ENCODE assay signal across 9 mouse cellular contexts in the genomic region with DNA sequence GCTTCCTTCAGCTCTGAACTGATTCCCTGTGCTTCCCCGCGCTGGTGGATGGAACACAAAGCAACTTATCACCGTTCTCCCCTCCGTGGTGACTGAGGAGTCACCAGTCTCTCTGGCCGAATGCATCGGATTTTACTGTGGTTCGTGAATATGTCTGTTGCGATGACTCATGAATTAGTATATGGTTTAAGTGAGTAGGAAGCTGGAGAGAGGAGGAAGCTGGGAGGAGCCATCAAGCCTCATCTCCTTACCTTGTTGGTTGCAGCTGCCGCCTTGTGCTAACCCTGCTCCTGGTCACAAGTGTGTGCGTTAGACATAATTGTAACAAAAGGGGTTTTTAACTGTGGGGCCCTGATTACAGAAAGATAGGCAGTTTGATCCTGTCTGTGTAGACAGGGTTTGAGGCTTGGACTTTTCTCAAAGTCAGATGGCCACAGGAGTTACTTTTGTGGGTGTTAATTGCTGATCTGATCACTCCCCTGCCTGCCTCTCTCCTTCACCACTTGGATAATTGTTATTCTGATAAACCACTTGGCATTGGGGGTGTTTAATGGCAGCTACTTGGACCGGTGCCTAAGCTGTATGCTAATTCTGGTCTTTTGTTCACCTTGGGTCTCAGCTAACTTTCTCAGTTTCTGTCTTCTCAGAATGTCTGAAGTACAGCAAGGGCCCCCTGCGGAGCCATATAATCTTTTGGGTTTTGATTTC. TPM values are rescaled to one million over a fixed set of nuclear protein-coding genes. Genes with fewer than 3 reads are reported as not detected.
DNase-seq lines count a peak whose midpoint lies in the region; ATAC-seq and TF ChIP-seq lines count a peak whose summit lies in the region.
"Had no signal": no experiment of that assay in that cellular context is flagged by ENCODE, and none has a peak within 500 bp of the region (broad histone marks: within the 10 kb centered on the region; RNA-seq: fewer than 3 reads in every experiment).

No protein-coding gene starts in this region.

- 0 out of 2 replicates have a peak overlapping the region, but pooled peaks have one; percentile 40 for H3K9ac ChIP-seq in heart, embryonic 14.5 days (ENCODE audit: low read length)
- H3K9ac ChIP-seq in forebrain, embryonic 15.5 days (replicated peaks): no peak overlapping the region
- H3K9ac ChIP-seq in midbrain, embryonic 11.5 days (ENCODE audit: low read length): peak overlapping the region; percentile 20; the same call in 1 of the 2 replicates
- H3K9ac ChIP-seq: liver, embryonic 15.5 days had no signal

- H3K4me1 ChIP-seq in heart, embryonic 14.5 days (ENCODE audit: control insufficient read depth in 2 of 2, insufficient read depth in 2 of 2, low read length in 2 of 2): peaks cover 47 to 63% of the 10 kb centered on the region in 2 experiments
- peaks cover 29% of the 10 kb centered on the region for H3K4me1 ChIP-seq in G1E (ENCODE audit: insufficient read depth, low read depth, low read length)
- H3K4me1 ChIP-seq in forebrain, embryonic 15.5 days: peaks cover 62% of the 10 kb centered on the region
- H3K4me1 ChIP-seq in midbrain, embryonic 11.5 days (ENCODE audit: control insufficient read depth, insufficient read depth, low read length): peaks cover 60% of the 10 kb centered on the region

- DNase-seq in heart, postnatal 10 days: no peak
- DNase-seq in G1E (ENCODE audit: low spot score): peak; percentile 26
- no peak for DNase-seq in midbrain, embryonic 11.5 days (ENCODE audit: low spot score, missing footprints)
- DNase-seq in urinary bladder, postnatal 14 days (ENCODE audit: low spot score): no peak
- DNase-seq in cerebellum, adult 11 months: no peak
- DNase-seq in Muller cell, postnatal 12 days (ENCODE audit: inconsistent ontology term): no peak

- ATAC-seq in heart, embryonic 14.5 days (ENCODE audit: insufficient number of reproducible peaks, insufficient read depth, low FRiP score, low read depth): no peak
- peak; percentile 54 for ATAC-seq in G1E (ENCODE audit: extremely low read depth, insufficient number of reproducible peaks, low FRiP score, poor library complexity, severe bottlenecking)
- ATAC-seq in forebrain, embryonic 15.5 days (replicated peaks): peak; percentile 48
- ATAC-seq in midbrain, embryonic 11.5 days (ENCODE audit: low FRiP score): peak; percentile 47

- no peaks in the 10 kb centered on the region for H3K9me3 ChIP-seq in heart, embryonic 14.5 days (ENCODE audit: control insufficient read depth, low read length)
- no peaks in the 10 kb centered on the region for H3K9me3 ChIP-seq in G1E (replicated peaks)
- no peaks in the 10 kb centered on the region for H3K9me3 ChIP-seq in forebrain, embryonic 15.5 days
- H3K9me3 ChIP-seq in midbrain, embryonic 11.5 days (ENCODE audit: control insufficient read depth, low read length): no peaks in the 10 kb centered on the region
- H3K9me3 ChIP-seq: liver, embryonic 15.5 days had no signal

- no peaks in the 10 kb centered on the region for H3K27me3 ChIP-seq in heart, embryonic 14.5 days (ENCODE audit: control insufficient read depth, insufficient read depth, low read length)
- H3K27me3 ChIP-seq in G1E (ENCODE audit: insufficient read depth, low read length): no peaks in the 10 kb centered on the region
- H3K27me3 ChIP-seq in forebrain, embryonic 15.5 days: no peaks in the 10 kb centered on the region
- H3K27me3 ChIP-seq in midbrain, embryonic 11.5 days (ENCODE audit: control insufficient read depth, insufficient read depth, low read length): no peaks in the 10 kb centered on the region
- H3K27me3 ChIP-seq: liver, embryonic 15.5 days had no signal

- intact Hi-C loops in heart, postnatal 10 days (cut with DNase I): loop anchor here (2.0 kb wide), 1 partner anchor 34 kb away; a partner anchor contains a TSS

- H3K4me2 ChIP-seq in heart, embryonic 14.5 days (ENCODE audit: low read length): peak overlapping the region; percentile 7; the same call in 1 of the 2 replicates
- peak overlapping the region; percentile 12; the same call in 1 of the 2 replicates for H3K4me2 ChIP-seq in forebrain, embryonic 15.5 days (replicated peaks)
- H3K4me2 ChIP-seq in midbrain, embryonic 11.5 days: peak overlapping the region; percentile 24; the same call in 1 of the 2 replicates
- H3K4me2 ChIP-seq: liver, embryonic 15.5 days had no signal

- H3K27ac ChIP-seq in heart, embryonic 14.5 days (replicated peaks in 1 of 2; ENCODE audit: control insufficient read depth in 1 of 2, insufficient read depth in 1 of 2, low read depth in 2 of 2, low read length in 2 of 2): peak overlapping the region in 1 of 2 experiments; percentile 47; a peak in 2 of 4 replicates
- H3K27ac ChIP-seq in forebrain, embryonic 15.5 days (replicated peaks): peak overlapping the region; percentile 57
- peak overlapping the region; percentile 72 for H3K27ac ChIP-seq in midbrain, embryonic 11.5 days (ENCODE audit: low read depth, low read length)
- H3K27ac ChIP-seq: liver, embryonic 15.5 days had no signal

- WGBS in heart, embryonic 14.5 days: 39% methylated on average over 12 of the region's 12 CpGs
- WGBS in forebrain, embryonic 15.5 days: 12% methylated on average over 12 of the region's 12 CpGs
- WGBS in midbrain, embryonic 11.5 days: 38% methylated on average over 12 of the region's 12 CpGs

- H3K36me3 ChIP-seq in heart, embryonic 14.5 days (ENCODE audit: control insufficient read depth, insufficient read depth, low read length): no peaks in the 10 kb centered on the region
- H3K36me3 ChIP-seq in G1E (replicated peaks): peaks cover 45% of the 10 kb centered on the region
- H3K36me3 ChIP-seq in forebrain, embryonic 15.5 days: no peaks in the 10 kb centered on the region
- no peaks in the 10 kb centered on the region for H3K36me3 ChIP-seq in midbrain, embryonic 11.5 days (ENCODE audit: control insufficient read depth, insufficient read depth, low read length)
- H3K36me3 ChIP-seq: liver, embryonic 15.5 days had no signal

- no peak overlapping the region for H3K4me3 ChIP-seq in heart, embryonic 14.5 days (ENCODE audit: control insufficient read depth in 1 of 2, insufficient read depth in 1 of 2, low read depth in 1 of 2, low read length in 2 of 2)
- no peak overlapping the region for H3K4me3 ChIP-seq in G1E (ENCODE audit: low read depth, low read length)
- H3K4me3 ChIP-seq in forebrain, embryonic 15.5 days: no peak overlapping the region
- no peak overlapping the region for H3K4me3 ChIP-seq in midbrain, embryonic 11.5 days (ENCODE audit: low read depth, low read length)
- H3K4me3 ChIP-seq: liver, embryonic 15.5 days had no signal

- no peak for TF ChIP-seq CTCF in G1E (IDR thresholded peaks at IDR 0.05; ENCODE audit: low read depth, low read length)

RNA-seq across cellular contexts. Expression of a gene that starts 33.1 kb away (rescaled TPM):
- 83.8 and 85.3 TPM in 2 replicates for polyA plus RNA-seq in heart, embryonic 14.5 days (2014; fragmentation: Nextera tagmentation; extraction: Ambion mirVana)
- total RNA-seq in heart, postnatal 10 days (2021): 10 to 100 TPM; 82.1 to 91.4 TPM
- total RNA-seq in G1E (2014; fragmentation: Nextera tagmentation): 96.1 and 104 TPM in 2 replicates
- 41.2 and 46.1 TPM in 2 replicates for total RNA-seq in G1E (2017)
- 20.4 and 25.4 TPM in 2 replicates for polyA plus RNA-seq in G1E (2012)
- polyA plus RNA-seq in forebrain, embryonic 15.5 days (2015; fragmentation: Nextera tagmentation; extraction: Ambion mirVana): 174 and 180 TPM in 2 replicates
- 251 and 269 TPM in 2 replicates for polyA plus RNA-seq in midbrain, embryonic 11.5 days (2014; fragmentation: Nextera tagmentation; extraction: Ambion mirVana)
